Mouse (Mus musculus): Measurements from ENCODE around the gene Qars. TPM values are rescaled to one million over a fixed set of nuclear protein-coding genes. Genes with fewer than 3 reads are reported as not detected.

Gene Qars
- total RNA-seq (2014; rRNA removed): 121 and 155 TPM in 2 replicates
- 55.1 and 59.5 TPM in 2 replicates for polyA plus RNA-seq (2015; fragmentation: Nextera tagmentation; extraction: Ambion mirVana)

DNA sequence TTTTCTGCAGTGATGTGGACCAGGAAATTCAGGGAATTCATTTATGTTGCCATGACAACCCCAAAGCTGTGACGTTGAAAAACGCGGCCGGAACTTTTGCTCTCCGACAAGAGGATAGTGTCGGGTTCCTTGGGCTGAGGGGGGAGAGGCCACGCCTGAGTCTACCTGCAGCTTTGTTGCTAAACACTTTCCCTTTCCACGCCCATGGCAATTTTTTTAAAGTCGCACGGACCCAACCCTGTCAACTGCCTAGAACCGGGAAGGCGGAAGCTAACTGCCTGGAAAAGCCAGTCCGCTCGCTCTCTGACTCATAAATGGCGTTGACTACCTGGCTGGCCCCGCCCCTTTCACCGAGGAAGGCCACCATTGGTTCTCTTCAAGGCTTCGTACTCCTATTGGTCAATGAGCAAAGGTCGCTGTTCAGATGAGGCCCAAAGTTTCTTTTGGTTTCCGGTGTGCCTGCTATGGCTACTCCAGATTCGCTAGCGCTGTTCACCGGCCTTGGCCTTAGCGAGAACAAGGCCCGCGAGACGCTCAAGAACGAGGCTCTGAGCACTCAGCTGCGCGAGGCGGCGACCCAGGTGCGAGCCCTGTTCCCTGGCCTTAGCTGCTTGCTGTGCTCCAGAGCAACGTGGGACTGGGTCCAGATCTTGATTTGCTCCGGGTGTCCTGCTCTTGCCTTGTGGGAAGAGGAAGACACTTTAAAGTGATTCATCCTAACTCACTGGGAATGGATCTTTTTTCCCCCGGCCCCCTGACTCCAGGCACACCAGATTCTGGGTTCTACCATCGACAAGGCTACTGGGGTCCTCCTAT, at the start of gene Qars:
Qars (plus strand) TSS at position 88 of the 816 bp plus-strand sequence.
- Histone ChIP-seq H3K9ac (peak within 1 kb of the TSS; percentile 49), H3K4me3 (ENCODE audit: low read depth, low read length) (peak within 1 kb of the TSS; percentile 54), H3K4me2 (ENCODE audit: low read depth) (peak within 1 kb of the TSS; percentile 68), H3K27me3 (ENCODE audit: insufficient read depth, low read length) (no peaks in the 10 kb centered on the region), H3K4me1 (ENCODE audit: insufficient read depth) (peaks cover 15% of the 10 kb centered on the region), H3K36me3 (ENCODE audit: insufficient read depth) (peaks cover 36% of the 10 kb centered on the region), H3K27ac (ENCODE audit: low read depth, low read length) (peak within 1 kb of the TSS; percentile 57), H3K9me3 (ENCODE audit: low read length) (no peaks in the 10 kb centered on the region)
- under 1% methylated on average over 37 of the region's 37 CpGs for WGBS
- peak; percentile 96 for DNase-seq
- peak; percentile 99 for ATAC-seq
- no peak for TF ChIP-seq CTCF (IDR thresholded peaks at IDR 0.05; ENCODE audit: low read depth)

DNA sequence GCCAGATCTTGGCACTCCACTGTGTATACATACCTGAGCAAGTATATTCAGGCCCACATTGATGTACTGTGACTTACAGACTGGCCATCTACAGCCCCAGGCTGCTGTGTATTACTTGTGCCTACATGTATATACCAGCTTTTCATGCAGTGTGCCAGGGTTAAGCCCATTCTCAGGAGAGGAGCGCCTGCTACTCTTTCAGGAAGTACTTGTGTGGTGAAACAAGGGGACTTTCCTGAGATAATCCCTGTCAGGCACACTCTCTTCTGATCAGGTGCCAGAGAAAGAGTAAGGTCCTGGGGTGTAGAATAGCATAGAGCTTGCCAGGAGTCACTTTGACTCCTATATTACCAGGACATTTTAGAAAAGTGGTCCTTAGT, 47.6 kb upstream of the Qars start:
- Histone ChIP-seq H3K4me2 (ENCODE audit: low read depth) (peak overlapping the region; percentile 88), H3K9me3 (ENCODE audit: low read length) (no peaks in the 10 kb centered on the region), H3K27ac (ENCODE audit: low read depth, low read length) (peak overlapping the region; percentile 76; the same call in 1 of the 2 replicates), H3K27me3 (ENCODE audit: insufficient read depth, low read length) (no peaks in the 10 kb centered on the region), H3K4me1 (ENCODE audit: insufficient read depth) (0 out of 2 replicates have a peak, but pooled peaks cover 8% of the 10 kb centered on the region), H3K4me3 (ENCODE audit: low read depth, low read length) (peak overlapping the region; percentile 79), H3K36me3 (ENCODE audit: insufficient read depth) (peaks cover 21% of the 10 kb centered on the region), H3K9ac (peak overlapping the region; percentile 80; the same call in 1 of the 2 replicates)
- TF ChIP-seq CTCF (IDR thresholded peaks at IDR 0.05; ENCODE audit: low read depth): no peak
- WGBS: 87% methylated on average over 1 of the region's 1 CpGs
- no peak for ATAC-seq
- DNase-seq: no peak

DNA sequence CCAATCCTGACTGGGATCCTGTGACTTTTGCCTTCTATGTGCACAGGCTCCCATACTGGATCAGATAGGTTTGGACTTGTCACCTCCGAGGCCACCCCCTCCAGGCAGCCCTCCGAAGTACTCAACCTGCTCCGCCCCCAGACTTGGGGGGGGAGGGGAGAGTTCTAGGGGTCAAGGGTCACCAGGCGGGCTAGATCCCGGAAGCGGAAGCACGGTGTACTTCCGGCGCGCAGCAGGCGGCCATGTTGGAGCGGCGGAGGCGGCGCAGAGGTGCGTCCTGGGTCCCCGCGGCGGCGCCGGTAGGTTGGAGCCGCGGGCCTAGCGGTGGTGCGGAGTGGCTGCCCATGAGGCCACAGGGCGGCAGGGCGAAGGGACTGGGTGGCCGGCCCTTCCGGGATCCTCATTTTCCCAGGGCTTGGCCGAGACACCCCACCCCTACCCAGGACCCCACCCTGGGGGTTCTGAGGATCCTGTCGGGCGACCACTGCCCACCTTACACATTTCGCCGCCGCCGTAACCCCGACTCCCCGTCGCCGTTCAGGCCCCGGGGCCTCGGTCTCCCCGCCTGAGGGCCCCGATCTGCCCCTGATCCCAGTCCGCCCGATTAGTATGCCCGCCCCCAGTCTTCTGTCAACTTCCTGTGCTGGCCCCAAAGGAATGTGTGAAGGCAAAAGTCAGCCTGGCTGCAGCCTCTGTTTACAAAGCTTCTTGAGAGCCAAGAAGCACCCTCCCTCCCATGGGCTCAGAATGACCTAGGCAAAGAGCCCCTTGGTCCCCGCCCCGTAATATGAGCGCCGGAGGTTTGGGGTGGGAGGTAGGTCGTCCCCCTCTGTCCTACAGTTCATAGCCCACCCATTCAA, 47.0 kb upstream of the Qars start, which contains the start of gene Ccdc71:
Ccdc71 (plus strand) TSS at position 209 of the 860 bp plus-strand sequence.
- peak; percentile 92 for DNase-seq
- Histone ChIP-seq H3K27me3 (ENCODE audit: insufficient read depth, low read length) (no peaks in the 10 kb centered on the region), H3K27ac (ENCODE audit: low read depth, low read length) (peak within 1 kb of the TSS; percentile 76), H3K9me3 (ENCODE audit: low read length) (no peaks in the 10 kb centered on the region), H3K4me2 (ENCODE audit: low read depth) (peak within 1 kb of the TSS; percentile 88), H3K36me3 (ENCODE audit: insufficient read depth) (peaks cover 27% of the 10 kb centered on the region), H3K4me1 (ENCODE audit: insufficient read depth) (0 out of 2 replicates have a peak, but pooled peaks cover 8% of the 10 kb centered on the region), H3K9ac (peak within 1 kb of the TSS; percentile 80), H3K4me3 (ENCODE audit: low read depth, low read length) (peak within 1 kb of the TSS; percentile 79)
- ATAC-seq: peak; percentile 94
- no peak for TF ChIP-seq CTCF (IDR thresholded peaks at IDR 0.05; ENCODE audit: low read depth)
- WGBS: 3% methylated on average over 51 of the region's 52 CpGs

DNA sequence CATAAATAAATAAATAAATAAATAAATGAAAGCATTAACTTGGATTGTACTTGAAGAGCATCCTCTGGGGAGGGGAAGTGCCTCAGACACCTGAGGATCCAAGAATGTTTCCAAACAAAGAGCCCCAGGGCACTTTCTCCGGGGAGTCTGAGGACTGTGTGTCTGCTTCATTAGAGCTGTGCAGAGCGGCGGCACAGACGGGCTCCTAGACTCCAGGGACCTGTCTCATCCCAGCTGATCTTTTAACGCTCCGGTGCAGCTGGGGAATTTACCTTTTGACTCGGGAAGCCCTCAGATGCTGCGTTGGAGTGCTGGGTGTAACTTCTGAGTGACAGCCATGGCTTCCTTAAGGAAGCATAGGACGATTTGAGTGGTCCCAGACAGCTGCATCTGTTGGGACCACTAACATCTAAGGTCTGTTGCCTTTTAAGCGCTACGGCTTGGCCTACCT, 46.3 kb upstream of the Qars start, which contains the start of gene Klhdc8b:
Klhdc8b (minus strand) TSS at position 401 of the 451 bp plus-strand sequence.
- no peak for TF ChIP-seq CTCF (IDR thresholded peaks at IDR 0.05; ENCODE audit: low read depth)
- Histone ChIP-seq H3K4me2 (ENCODE audit: low read depth) (peak within 1 kb of the TSS; percentile 88), H3K9me3 (ENCODE audit: low read length) (no peaks in the 10 kb centered on the region), H3K4me1 (ENCODE audit: insufficient read depth) (0 out of 2 replicates have a peak, but pooled peaks cover 8% of the 10 kb centered on the region), H3K4me3 (ENCODE audit: low read depth, low read length) (peak within 1 kb of the TSS; percentile 79), H3K27me3 (ENCODE audit: insufficient read depth, low read length) (no peaks in the 10 kb centered on the region), H3K9ac (peak within 1 kb of the TSS; percentile 80), H3K27ac (ENCODE audit: low read depth, low read length) (peak within 1 kb of the TSS; percentile 76), H3K36me3 (ENCODE audit: insufficient read depth) (peaks cover 32% of the 10 kb centered on the region)
- 27% methylated on average over 11 of the region's 11 CpGs for WGBS
- no peak for DNase-seq
- ATAC-seq: no peak

DNA sequence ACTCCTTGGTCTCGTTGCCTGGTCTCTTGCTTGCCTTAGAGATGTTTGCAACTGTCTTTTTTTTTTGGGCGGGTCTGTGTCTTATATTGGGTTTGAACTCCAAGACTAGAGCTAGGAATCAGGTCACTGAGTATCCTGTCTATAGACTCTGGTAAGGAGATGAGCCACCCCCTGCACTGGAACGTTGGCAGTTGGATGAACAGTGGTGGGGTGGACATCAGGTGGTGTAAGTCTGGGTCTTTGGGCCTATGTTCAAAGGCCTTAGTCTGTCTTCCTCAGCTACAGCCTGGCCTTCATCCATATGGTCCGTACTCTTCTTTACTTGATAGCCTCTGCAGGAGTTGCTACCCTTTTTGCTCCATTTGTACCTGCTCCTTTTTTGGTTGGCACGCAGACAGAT, 45.8 kb upstream of the Qars start:
- H3K27me3 ChIP-seq (ENCODE audit: insufficient read depth, low read length): no peaks in the 10 kb centered on the region
- 93% methylated on average over 5 of the region's 5 CpGs for WGBS
- H3K4me3 ChIP-seq (ENCODE audit: low read depth, low read length): no peak overlapping the region
- H3K4me1 ChIP-seq (ENCODE audit: insufficient read depth): 0 out of 2 replicates have a peak, but pooled peaks cover 8% of the 10 kb centered on the region
- peak overlapping the region; percentile 88 for H3K4me2 ChIP-seq (ENCODE audit: low read depth)
- H3K9me3 ChIP-seq (ENCODE audit: low read length): no peaks in the 10 kb centered on the region
- DNase-seq: no peak
- ATAC-seq: no peak
- TF ChIP-seq CTCF (IDR thresholded peaks at IDR 0.05; ENCODE audit: low read depth): no peak
- no peak overlapping the region; the same call in 1 of the 2 replicates for H3K9ac ChIP-seq
- H3K27ac ChIP-seq (ENCODE audit: low read depth, low read length): no peak overlapping the region
- H3K36me3 ChIP-seq (ENCODE audit: insufficient read depth): peaks cover 34% of the 10 kb centered on the region

DNA sequence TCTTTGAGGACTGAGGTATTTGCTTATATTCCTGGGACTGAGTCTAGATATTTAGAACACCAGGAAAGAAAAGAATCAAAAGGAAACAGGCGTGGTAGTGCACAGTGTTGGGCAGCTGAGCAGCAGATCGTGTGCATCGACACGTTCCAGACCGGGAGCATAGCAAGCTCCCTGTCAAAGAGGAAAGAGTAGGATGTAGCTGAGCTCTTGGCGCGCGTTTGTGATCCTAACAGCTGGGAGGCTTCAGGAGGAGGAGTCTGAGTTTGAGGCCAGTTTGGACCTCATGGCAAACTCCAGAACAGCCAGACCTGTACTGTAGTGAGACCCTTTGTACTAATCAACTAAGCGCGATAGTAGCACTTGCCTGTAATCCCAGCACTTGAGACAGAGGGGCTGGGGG, 45.3 kb upstream of the Qars start:
- Histone ChIP-seq H3K27ac (ENCODE audit: low read depth, low read length) (no peak overlapping the region), H3K4me1 (ENCODE audit: insufficient read depth) (0 out of 2 replicates have a peak, but pooled peaks cover 8% of the 10 kb centered on the region), H3K27me3 (ENCODE audit: insufficient read depth, low read length) (no peaks in the 10 kb centered on the region), H3K9me3 (ENCODE audit: low read length) (no peaks in the 10 kb centered on the region), H3K36me3 (ENCODE audit: insufficient read depth) (peaks cover 34% of the 10 kb centered on the region), H3K4me2 (ENCODE audit: low read depth) (no peak overlapping the region), H3K4me3 (ENCODE audit: low read depth, low read length) (no peak overlapping the region), H3K9ac (no peak overlapping the region)
- ATAC-seq (no peak), DNase-seq (no peak)
- TF ChIP-seq CTCF (IDR thresholded peaks at IDR 0.05; ENCODE audit: low read depth): no peak
- 92% methylated on average over 10 of the region's 10 CpGs for WGBS
